Mouse (Mus musculus) right cerebral cortex, adult 18-20 months (tissue): ENCODE data around the gene Agtpbp1.

Source experiments
- DNase-seq: peaks from one replicate; pipeline ENCODE4 v3.0.0; 2022; ENCODE audit warnings: mixed read lengths

Agtpbp1 gene

GRCm38 (mm10) chr13:59531203-59531602 is 53.8 kb downstream of the Agtpbp1 start:
- DNase-seq, result no peak

- DNase-seq, result no peak
Observed at GRCm38 (mm10) chr13:59530491-59530890, 54.5 kb downstream of the Agtpbp1 start.

- DNase-seq, result no peak
Observed at GRCm38 (mm10) chr13:59521271-59522064, 63.6 kb downstream of the Agtpbp1 start.

GRCm38 (mm10) chr13:59520834-59521233 is 64.2 kb downstream of the Agtpbp1 start:
- DNase-seq, result no peak

GRCm38 (mm10) chr13:59519479-59519878 is 65.5 kb downstream of the Agtpbp1 start:
- DNase-seq, result no peak

GRCm38 (mm10) chr13:59518016-59518415 is 67.0 kb downstream of the Agtpbp1 start:
- DNase-seq, result no peak

GRCm38 (mm10) chr13:59515074-59515473 is 70.0 kb downstream of the Agtpbp1 start:
- no peak for DNase-seq

- DNase-seq, result no peak
Observed at GRCm38 (mm10) chr13:59509644-59510366, 75.2 kb downstream of the Agtpbp1 start.

GRCm38 (mm10) chr13:59508584-59508983 is 76.4 kb downstream of the Agtpbp1 start:
- peak; percentile 32 for DNase-seq

GRCm38 (mm10) chr13:59506450-59506849 is 78.6 kb downstream of the Agtpbp1 start:
- DNase-seq, result no peak

- DNase-seq, result peak; percentile 43
Observed at GRCm38 (mm10) chr13:59505867-59506266, 79.2 kb downstream of the Agtpbp1 start.

- DNase-seq, result no peak
Observed at GRCm38 (mm10) chr13:59503581-59503980, 81.4 kb downstream of the Agtpbp1 start.

GRCm38 (mm10) chr13:59499831-59500230 is 85.2 kb downstream of the Agtpbp1 start:
- no peak for DNase-seq

- DNase-seq, result no peak
Observed at GRCm38 (mm10) chr13:59499374-59499773, 85.7 kb downstream of the Agtpbp1 start.

- DNase-seq, result no peak
Observed at GRCm38 (mm10) chr13:59498191-59498590, 86.8 kb downstream of the Agtpbp1 start.

GRCm38 (mm10) chr13:59495839-59496238 is 89.2 kb downstream of the Agtpbp1 start:
- DNase-seq, result no peak

GRCm38 (mm10) chr13:59494619-59495262 is 90.3 kb downstream of the Agtpbp1 start:
- DNase-seq, result no peak

- DNase-seq, result no peak
Observed at GRCm38 (mm10) chr13:59490726-59491125, 94.3 kb downstream of the Agtpbp1 start.

- DNase-seq, result no peak
Observed at GRCm38 (mm10) chr13:59489143-59489542, 95.9 kb downstream of the Agtpbp1 start.

GRCm38 (mm10) chr13:59487287-59487686 is 97.7 kb downstream of the Agtpbp1 start:
- DNase-seq, result no peak

GRCm38 (mm10) chr13:59486243-59486642 is 98.8 kb downstream of the Agtpbp1 start:
- no peak for DNase-seq

- DNase-seq, result no peak
Observed at GRCm38 (mm10) chr13:59485456-59485855, 99.6 kb downstream of the Agtpbp1 start.

- DNase-seq, result no peak
Observed at GRCm38 (mm10) chr13:59481484-59481855, 103.6 kb downstream of the Agtpbp1 start.
